Mouse (Mus musculus) neutrophil, adult 65 days (primary cell): ENCODE results near the gene Alox5ap. TPM values are rescaled to one million over a fixed set of nuclear protein-coding genes. Genes with fewer than 3 reads are reported as not detected.

Source experiments
- total RNA-seq: library from RNA; stranded (reverse); gene quantifications from 2 replicates; pipeline ENCODE4 v1.2.4, GENCODE M21; 2023

The Alox5ap gene
- 1,580 and 1,675 TPM in 2 replicates for total RNA-seq

DNA sequence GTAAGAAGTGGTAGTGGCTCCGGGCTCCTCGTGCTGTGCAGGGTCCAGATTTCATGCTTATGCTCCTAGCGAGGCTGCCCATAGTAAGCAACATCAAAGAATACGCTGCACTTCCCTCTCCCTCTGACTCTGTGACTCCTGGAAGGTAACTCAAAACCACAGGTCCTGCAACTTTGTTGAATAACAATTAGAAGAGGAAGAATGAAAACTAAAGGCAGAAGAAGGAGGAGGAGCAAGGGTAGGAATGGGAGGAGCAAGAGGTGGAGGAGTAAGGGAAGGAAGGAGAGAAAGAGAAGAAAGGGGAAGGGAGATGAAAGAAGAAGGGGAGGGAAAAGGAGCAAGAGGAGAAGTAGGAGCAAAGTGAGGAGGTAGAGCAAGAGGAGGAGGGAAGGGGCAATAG, at the start of gene Alox5ap:
TSS of gene Alox5ap (plus strand) at position 363 of the 400 bp plus-strand sequence.

Other genes with a start within 250 kb of the Alox5ap start
- gene Uspl1, start 80.4 kb upstream of the Alox5ap start, total RNA-seq: 22.8 and 39.3 TPM in 2 replicates
- 245 and 292 TPM in 2 replicates for gene Hmgb1, start 80.3 kb upstream of the Alox5ap start, total RNA-seq
- gene Medag, start 147.0 kb downstream of the Alox5ap start, total RNA-seq: not detected in 2 replicates
- not detected in 2 replicates for gene Tex26, start 174.9 kb downstream of the Alox5ap start, total RNA-seq